Mouse (Mus musculus): ENCODE measurements around the gene Zbtb11. TPM values are rescaled to one million over a fixed set of nuclear protein-coding genes. Genes with fewer than 3 reads are reported as not detected.
A peak's percentile ranks its signal among the peaks of the same experiment; 100 is the strongest.

The Zbtb11 gene
- total and polyA plus RNA-seq, 3 experiments: 12.5 to 19.0 TPM; not detected in 1

DNA sequence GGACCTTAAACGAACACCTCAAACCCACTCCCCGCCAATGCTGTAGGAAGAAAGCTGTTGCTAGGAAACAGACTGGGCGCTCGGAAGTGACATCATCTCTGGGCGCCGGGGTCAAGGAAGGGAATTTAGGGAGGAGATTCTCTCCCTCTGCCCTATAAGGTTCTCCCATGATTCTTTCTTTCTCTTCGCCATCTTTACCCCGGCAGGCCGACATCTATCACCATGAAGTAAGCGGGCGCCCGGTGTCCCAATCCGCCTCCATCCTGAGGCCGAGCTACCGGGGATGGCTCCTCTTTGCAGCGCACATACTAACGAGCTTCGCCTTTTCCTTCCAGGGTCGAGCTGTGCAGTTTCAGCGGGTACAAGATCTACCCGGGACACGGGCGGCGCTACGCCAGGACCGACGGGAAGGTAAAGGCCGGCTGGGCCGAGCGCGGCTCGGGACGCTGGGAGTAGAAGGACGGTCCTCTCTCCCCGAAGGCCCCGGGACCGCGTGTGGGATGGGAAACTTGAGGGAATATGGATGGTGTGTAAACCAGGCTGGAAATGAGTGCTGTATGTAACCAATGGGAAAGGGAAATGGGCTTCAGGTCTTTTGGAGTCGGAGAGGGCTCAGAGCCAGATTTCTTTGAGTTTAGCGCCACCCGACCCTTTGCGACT lies 7.3 kb upstream of the Zbtb11 start, which contains the start of gene Rpl24:
Rpl24 (plus strand) TSS at position 64 of the 660 bp plus-strand sequence.
- peak within 1 kb of the TSS; percentile 98 for H3K9ac ChIP-seq (ENCODE audit: control insufficient read depth, low read depth, low read length, poor library complexity, severe bottlenecking)
- H3K27me3 ChIP-seq (ENCODE audit: control insufficient read depth in 1 of 2, insufficient read depth in 2 of 2, low read length in 2 of 2): no peaks in the 10 kb centered on the region
- H3K79me2 ChIP-seq (ENCODE audit: control insufficient read depth, insufficient read depth, low read length, poor library complexity): peaks cover 27% of the 10 kb centered on the region
- H3K36me3 ChIP-seq (ENCODE audit: control insufficient read depth in 1 of 2, insufficient read depth in 2 of 2, low read length in 2 of 2): peaks cover 19 to 38% of the 10 kb centered on the region in 2 experiments
- peak within 1 kb of the TSS; percentile 89 for H3K27ac ChIP-seq (ENCODE audit: control insufficient read depth, low read depth, low read length)
- peak within 1 kb of the TSS; percentile 99 for H3K4me3 ChIP-seq (ENCODE audit: control insufficient read depth in 1 of 2, insufficient read depth in 1 of 2, low read depth in 2 of 2, low read length in 2 of 2)
- no peaks in the 10 kb centered on the region for H3K9me3 ChIP-seq (replicated peaks; ENCODE audit: insufficient read depth, low read length)
- peaks cover 0 to 16% of the 10 kb centered on the region in 2 experiments for H3K4me1 ChIP-seq (ENCODE audit: control insufficient read depth in 1 of 2, insufficient read depth in 2 of 2, low read length in 2 of 2)
- DNase-seq (ENCODE audit: low read depth, low spot score): peak; percentile 95
- no peak for TF ChIP-seq RCOR1 (IDR thresholded peaks at IDR 0.05; ENCODE audit: low read depth, low read length)
- TF ChIP-seq ETS1 (IDR thresholded peaks at IDR 0.05; ENCODE audit: low read depth, low read length): peak; percentile 17; the same call in 1 of the 2 replicates
- TF ChIP-seq UBTF (IDR thresholded peaks at IDR 0.05; ENCODE audit: borderline replicate concordance, insufficient read depth, low read depth, low read length): no peak
- no peak for TF ChIP-seq GABPA (IDR thresholded peaks at IDR 0.05; ENCODE audit: low read depth, low read length)
- peak; percentile 85 for TF ChIP-seq POLR2AphosphoS2 (IDR thresholded peaks at IDR 0.05; ENCODE audit: low read length)
- no peak for TF ChIP-seq MAZ (IDR thresholded peaks at IDR 0.05; ENCODE audit: low read depth, low read length)
- no peak for TF ChIP-seq RAD21 (IDR thresholded peaks at IDR 0.05; ENCODE audit: low read depth, low read length)
- TF ChIP-seq CTCF (IDR thresholded peaks at IDR 0.05 in 2 of 3, conservative IDR thresholded peaks at IDR 0.05 in 1 of 3; ENCODE audit: control insufficient read depth in 1 of 3, insufficient read depth in 1 of 3, low read depth in 2 of 3, low read length in 3 of 3, poor library complexity in 1 of 3, severe bottlenecking in 1 of 3): no peak
- peak; percentile 89 for TF ChIP-seq NELFE (IDR thresholded peaks at IDR 0.05; ENCODE audit: low read depth, low read length)
- peak; percentile 77 for TF ChIP-seq KAT2A (conservative IDR thresholded peaks at IDR 0.05; ENCODE audit: low read depth, low read length)
- TF ChIP-seq ELF1 (IDR thresholded peaks at IDR 0.05; ENCODE audit: low read depth, low read length): peak; percentile 88
- no peak for TF ChIP-seq EP300 (IDR thresholded peaks at IDR 0.05; ENCODE audit: low read depth in 1 of 2, low read length in 2 of 2)
- no peak for TF ChIP-seq USF1 (IDR thresholded peaks at IDR 0.05; ENCODE audit: low read depth, low read length)
- no peak for TF ChIP-seq USF2 (IDR thresholded peaks at IDR 0.05; ENCODE audit: borderline replicate concordance in 1 of 2, insufficient read depth in 1 of 2, low read depth in 1 of 2, low read length in 2 of 2)
- TF ChIP-seq ZC3H11A (IDR thresholded peaks at IDR 0.05; ENCODE audit: low read depth, low read length): no peak
- TF ChIP-seq E2F4 (IDR thresholded peaks at IDR 0.05; ENCODE audit: borderline replicate concordance, low read depth, low read length): no peak
- TF ChIP-seq TBP (IDR thresholded peaks at IDR 0.05; ENCODE audit: low read depth, low read length): peak; percentile 92
- TF ChIP-seq TCF12 (IDR thresholded peaks at IDR 0.05; ENCODE audit: low read depth, low read length): peak; percentile 43; the same call in 1 of the 2 replicates
- no peak for TF ChIP-seq ZKSCAN1 (IDR thresholded peaks at IDR 0.05; ENCODE audit: low read depth, low read length)
- TF ChIP-seq POLR2AphosphoS5 (IDR thresholded peaks at IDR 0.05; ENCODE audit: borderline replicate concordance, low read depth, low read length): peak; percentile 64; the same call in 1 of the 2 replicates
- TF ChIP-seq MAFK (IDR thresholded peaks at IDR 0.05; ENCODE audit: borderline replicate concordance, low read depth, low read length): no peak
- no peak for TF ChIP-seq ZNF384 (IDR thresholded peaks at IDR 0.05; ENCODE audit: low read depth, low read length)
- peak; percentile 93 for TF ChIP-seq MYC (IDR thresholded peaks at IDR 0.05; ENCODE audit: low read depth, low read length)
- TF ChIP-seq SMC3 (IDR thresholded peaks at IDR 0.05; ENCODE audit: low read depth, low read length): no peak
- peak; percentile 98 for TF ChIP-seq SIN3A (IDR thresholded peaks at IDR 0.05; ENCODE audit: low read length)
- TF ChIP-seq JUND (IDR thresholded peaks at IDR 0.05; ENCODE audit: low read depth, low read length): no peak
- no peak for TF ChIP-seq NRF1 (IDR thresholded peaks at IDR 0.05; ENCODE audit: insufficient read depth, low read depth, low read length, poor library complexity, severe bottlenecking)
- TF ChIP-seq MXI1 (IDR thresholded peaks at IDR 0.05; ENCODE audit: low read depth, low read length): peak; percentile 91
- TF ChIP-seq MYB (IDR thresholded peaks at IDR 0.05; ENCODE audit: low read depth, low read length): no peak
- no peak for TF ChIP-seq MEF2A (IDR thresholded peaks at IDR 0.05; ENCODE audit: extremely low read depth, insufficient replicate concordance, low read depth, low read length, poor library complexity, severe bottlenecking)
- peak; percentile 69 for TF ChIP-seq ZMIZ1 (IDR thresholded peaks at IDR 0.05; ENCODE audit: low read depth, low read length)
- no peak for TF ChIP-seq CHD1 (IDR thresholded peaks at IDR 0.05; ENCODE audit: low read depth, low read length)
- no peak for TF ChIP-seq GATA1 (IDR thresholded peaks at IDR 0.05; ENCODE audit: low read depth, low read length)
- TF ChIP-seq HCFC1 (IDR thresholded peaks at IDR 0.05; ENCODE audit: low read depth, low read length): peak; percentile 94
- peak; percentile 52 to 88; a peak in 3 of 4 replicates for TF ChIP-seq POLR2A (IDR thresholded peaks at IDR 0.05; ENCODE audit: control insufficient read depth in 1 of 2, insufficient read depth in 1 of 2, low read depth in 1 of 2, low read length in 2 of 2, poor library complexity in 1 of 2)
- no peak for TF ChIP-seq BHLHE40 (IDR thresholded peaks at IDR 0.05; ENCODE audit: borderline replicate concordance, low read depth, low read length)

All from MEL (cell line).